8 mouse cellular contexts compared by ENCODE assay signal in the genomic region with DNA sequence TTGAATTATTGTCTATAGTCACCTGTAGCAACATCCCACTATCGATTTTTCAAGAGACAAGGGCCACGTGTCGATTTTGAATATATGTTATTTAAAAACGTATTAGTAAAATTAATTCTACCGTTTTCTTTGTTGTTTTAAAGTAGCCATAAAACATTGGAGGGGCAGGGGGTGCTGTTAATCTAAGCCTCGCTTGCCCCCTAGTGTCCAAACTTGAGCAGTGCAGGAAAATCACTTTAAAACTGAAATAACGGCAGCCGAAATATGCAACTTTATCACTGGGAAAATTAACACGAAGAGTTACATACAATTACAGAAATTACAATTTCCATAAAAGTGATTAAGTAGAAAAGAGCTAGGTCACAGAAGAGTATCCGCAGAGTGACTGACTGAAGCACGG. TPM values are rescaled to one million over a fixed set of nuclear protein-coding genes. Genes with fewer than 3 reads are reported as not detected.
DNase-seq lines count a peak whose midpoint lies in the region; ATAC-seq and TF ChIP-seq lines count a peak whose summit lies in the region.
"Had no signal": no experiment of that assay in that cellular context is flagged by ENCODE, and none has a peak within 500 bp of the region (broad histone marks: within the 10 kb centered on the region; RNA-seq: fewer than 3 reads in every experiment).

No protein-coding gene starts in this region.

- 23% methylated on average over 11 of the region's 11 CpGs for WGBS in hindbrain, embryonic 14.5 days
- 24% methylated on average over 11 of the region's 11 CpGs for WGBS in hindbrain, embryonic 13.5 days
- 14% methylated on average over 11 of the region's 11 CpGs for WGBS in lung, embryonic 14.5 days

- no peak overlapping the region for H3K9ac ChIP-seq in hindbrain, embryonic 14.5 days
- no peak overlapping the region for H3K9ac ChIP-seq in hindbrain, embryonic 13.5 days
- no peak overlapping the region for H3K9ac ChIP-seq in lung, embryonic 14.5 days

- no peaks in the 10 kb centered on the region for H3K9me3 ChIP-seq in hindbrain, embryonic 14.5 days (ENCODE audit: control insufficient read depth, low read length)
- H3K9me3 ChIP-seq in hindbrain, embryonic 13.5 days: no peaks in the 10 kb centered on the region
- H3K9me3 ChIP-seq in lung, embryonic 14.5 days (ENCODE audit: low read depth, low read length): no peaks in the 10 kb centered on the region

- H3K27ac ChIP-seq in hindbrain, embryonic 14.5 days: no peak overlapping the region
- no peak overlapping the region for H3K27ac ChIP-seq in hindbrain, embryonic 13.5 days
- H3K27ac ChIP-seq in lung, embryonic 14.5 days (ENCODE audit: low read depth): no peak overlapping the region
- H3K27ac ChIP-seq: macrophage had no signal

- no peaks in the 10 kb centered on the region for H3K36me3 ChIP-seq in hindbrain, embryonic 14.5 days (replicated peaks; ENCODE audit: control insufficient read depth, insufficient read depth)
- no peaks in the 10 kb centered on the region for H3K36me3 ChIP-seq in hindbrain, embryonic 13.5 days
- H3K36me3 ChIP-seq in lung, embryonic 14.5 days (ENCODE audit: insufficient read depth): no peaks in the 10 kb centered on the region

- peak; percentile 85 for TF ChIP-seq CTCF in lung, embryonic 14.5 days (IDR thresholded peaks at IDR 0.05; ENCODE audit: low read depth)

- H3K4me3 ChIP-seq in hindbrain, embryonic 14.5 days (replicated peaks; ENCODE audit: low read length): no peak overlapping the region
- H3K4me3 ChIP-seq in hindbrain, embryonic 13.5 days: no peak overlapping the region
- H3K4me3 ChIP-seq in lung, embryonic 14.5 days (ENCODE audit: low read depth, low read length): no peak overlapping the region

- DNase-seq in hindbrain, embryonic 14.5 days (ENCODE audit: low spot score): peak; percentile 84
- DNase-seq in ES-CJ7 (ENCODE audit: low read depth, low spot score): peak; percentile 23
- peak; percentile 34 for DNase-seq in adrenal gland, postnatal 14 days
- peak; percentile 10 to 15 for DNase-seq in heart, postnatal 36 days
- DNase-seq in lung, embryonic 14.5 days: peak; percentile 83
- peak; percentile 8 for DNase-seq in thymus, postnatal 25 days

- no peaks in the 10 kb centered on the region for H3K27me3 ChIP-seq in hindbrain, embryonic 14.5 days (ENCODE audit: control insufficient read depth, insufficient read depth, low read length)
- peaks cover 6% of the 10 kb centered on the region; the same call in 1 of the 2 replicates for H3K27me3 ChIP-seq in hindbrain, embryonic 13.5 days
- H3K27me3 ChIP-seq in lung, embryonic 14.5 days (ENCODE audit: insufficient read depth, low read length): no peaks in the 10 kb centered on the region

- intact Hi-C loops in heart, postnatal 36 days (cut with DNase I): loop anchor here (5.0 kb wide), 4 partner anchors 102 to 1948 kb away; no protein-coding TSS in a partner anchor

- ATAC-seq in hindbrain, embryonic 14.5 days (ENCODE audit: low FRiP score): no peak
- no peak for ATAC-seq in hindbrain, embryonic 13.5 days (ENCODE audit: low FRiP score)
- ATAC-seq in lung, embryonic 14.5 days (ENCODE audit: insufficient read depth): no peak

- no peak overlapping the region for H3K4me2 ChIP-seq in hindbrain, embryonic 14.5 days (replicated peaks)
- no peak overlapping the region for H3K4me2 ChIP-seq in hindbrain, embryonic 13.5 days
- H3K4me2 ChIP-seq in lung, embryonic 14.5 days: no peak overlapping the region

- no peaks in the 10 kb centered on the region for H3K4me1 ChIP-seq in hindbrain, embryonic 14.5 days (replicated peaks; ENCODE audit: control insufficient read depth, insufficient read depth, low read length)
- no peaks in the 10 kb centered on the region for H3K4me1 ChIP-seq in hindbrain, embryonic 13.5 days (replicated peaks)
- H3K4me1 ChIP-seq in lung, embryonic 14.5 days (ENCODE audit: insufficient read depth): no peaks in the 10 kb centered on the region

RNA-seq across cellular contexts. Expression of a gene that starts 55.2 kb away (rescaled TPM):
- 2.6 and 3.7 TPM in 2 replicates for polyA plus RNA-seq in hindbrain, embryonic 14.5 days (2014; fragmentation: Nextera tagmentation; extraction: Ambion mirVana)
- polyA plus RNA-seq in hindbrain, embryonic 13.5 days (2015; fragmentation: Nextera tagmentation; extraction: Ambion mirVana): 2.1 and 3.4 TPM in 2 replicates
- 1.1 and 1.2 TPM in 2 replicates for total RNA-seq in adrenal gland, postnatal 14 days (2021)
- not detected for total RNA-seq in heart, postnatal 36 days (2021)
- polyA plus RNA-seq in lung, embryonic 14.5 days (2014; fragmentation: Nextera tagmentation; extraction: Ambion mirVana): not detected in 2 replicates
- polyA plus RNA-seq: macrophage had no signal

Comparison
In these comparisons a context has a peak if more than half of its experiments do, and no peak if none do; other contexts are left out.
1. DNase-seq: peak in every context shown above with its lines; median percentile 84 in hindbrain, embryonic 14.5 days; 83 in lung, embryonic 14.5 days; 34 in adrenal gland, postnatal 14 days; 23 in ES-CJ7; 12 in heart, postnatal 36 days; 8 in thymus, postnatal 25 days.